Comparison of ENCODE assay signal across 15 mouse cellular contexts in genomic region chr17:8839237-8840011, GRCm38 (mm10).
DNase-seq lines count a peak whose midpoint lies in the region; ATAC-seq and TF ChIP-seq lines count a peak whose summit lies in the region.
"Had no signal": no experiment of that assay in that cellular context is flagged by ENCODE, and none has a peak within 500 bp of the region (broad histone marks: within the 10 kb centered on the region; RNA-seq: fewer than 3 reads in every experiment).

No protein-coding gene starts in this region.

- TF ChIP-seq CTCF in kidney, adult 2 months (conservative IDR thresholded peaks at IDR 0.05; ENCODE audit: insufficient read depth, insufficient read length, low read depth, low read length) = no peak

- peak; percentile 46; the same call in 1 of the 2 replicates for ATAC-seq in midbrain, embryonic 15.5 days (replicated peaks)
- ATAC-seq in midbrain, embryonic 11.5 days (ENCODE audit: low FRiP score) = no peak
- ATAC-seq: forebrain, embryonic 15.5 days had no signal

- DNase-seq in cerebellum, postnatal 10 days = peak; percentile 52 to 58
- DNase-seq in cerebellum, adult 11 months = no peak
- peak; percentile 40 for DNase-seq in kidney, adult 2 months
- DNase-seq in kidney, adult 18-20 months = no peak
- no peak for DNase-seq in midbrain, embryonic 11.5 days (ENCODE audit: low spot score, missing footprints)
- DNase-seq in layer of hippocampus, postnatal 36 days = no peak
- DNase-seq in frontal cortex, postnatal 14 days (ENCODE audit: low spot score in 2 of 2) = no peak
- DNase-seq: gastrocnemius, adult 2 months; lung, postnatal 10 days; thymus, postnatal 14 days had no signal

- H3K9me3 ChIP-seq in midbrain, embryonic 15.5 days = no peaks in the 10 kb centered on the region
- H3K9me3 ChIP-seq in midbrain, embryonic 11.5 days (ENCODE audit: control insufficient read depth, low read length) = no peaks in the 10 kb centered on the region
- H3K9me3 ChIP-seq: forebrain, embryonic 15.5 days; midbrain, embryonic 12.5 days; neural tube, embryonic 13.5 days; stomach, embryonic 15.5 days had no signal

- no peaks in the 10 kb centered on the region for H3K4me1 ChIP-seq in kidney, adult 2 months (ENCODE audit: control insufficient read depth, insufficient read depth, low read length)
- peaks cover 42% of the 10 kb centered on the region for H3K4me1 ChIP-seq in midbrain, embryonic 15.5 days
- H3K4me1 ChIP-seq in midbrain, embryonic 11.5 days (ENCODE audit: control insufficient read depth, insufficient read depth, low read length) = peaks cover 3% of the 10 kb centered on the region; the same call in 1 of the 2 replicates

- H3K27me3 ChIP-seq in kidney, adult 2 months (replicated peaks; ENCODE audit: control insufficient read depth, insufficient read depth, low read length) = no peaks in the 10 kb centered on the region
- H3K27me3 ChIP-seq in midbrain, embryonic 15.5 days (replicated peaks) = no peaks in the 10 kb centered on the region
- H3K27me3 ChIP-seq in midbrain, embryonic 11.5 days (ENCODE audit: control insufficient read depth, insufficient read depth, low read length) = no peaks in the 10 kb centered on the region
- H3K27me3 ChIP-seq: forebrain, embryonic 15.5 days; midbrain, embryonic 12.5 days; neural tube, embryonic 13.5 days; stomach, embryonic 15.5 days had no signal

- H3K4me2 ChIP-seq in midbrain, embryonic 15.5 days = no peak overlapping the region
- no peak overlapping the region for H3K4me2 ChIP-seq in midbrain, embryonic 11.5 days
- H3K4me2 ChIP-seq: forebrain, embryonic 15.5 days; midbrain, embryonic 12.5 days; neural tube, embryonic 13.5 days; stomach, embryonic 15.5 days had no signal

- WGBS in kidney, adult 2 months = 55% methylated on average over 10 of the region's 10 CpGs
- WGBS in midbrain, embryonic 15.5 days = 73% methylated on average over 10 of the region's 10 CpGs
- 74% methylated on average over 10 of the region's 10 CpGs for WGBS in midbrain, embryonic 11.5 days

- no peak overlapping the region for H3K27ac ChIP-seq in kidney, adult 2 months (ENCODE audit: insufficient read depth, low read depth, low read length)
- H3K27ac ChIP-seq in midbrain, embryonic 15.5 days = 0 out of 2 replicates have a peak overlapping the region, but pooled peaks have one; percentile 25
- H3K27ac ChIP-seq in midbrain, embryonic 11.5 days (ENCODE audit: low read depth, low read length) = no peak overlapping the region
- H3K27ac ChIP-seq: forebrain, embryonic 15.5 days; gastrocnemius, adult 2 months; midbrain, embryonic 12.5 days; neural tube, embryonic 13.5 days; stomach, embryonic 15.5 days had no signal

- H3K9ac ChIP-seq in midbrain, embryonic 15.5 days = no peak overlapping the region
- no peak overlapping the region for H3K9ac ChIP-seq in midbrain, embryonic 11.5 days (ENCODE audit: low read length)
- H3K9ac ChIP-seq: forebrain, embryonic 15.5 days; midbrain, embryonic 12.5 days; neural tube, embryonic 13.5 days; stomach, embryonic 15.5 days had no signal

- TF ChIP-seq POLR2A in kidney, adult 2 months (IDR thresholded peaks at IDR 0.05; ENCODE audit: low read depth, low read length) = no peak

- H3K36me3 ChIP-seq in kidney, adult 2 months (ENCODE audit: control insufficient read depth, insufficient read depth, low read length) = no peaks in the 10 kb centered on the region
- H3K36me3 ChIP-seq in midbrain, embryonic 15.5 days (replicated peaks) = no peaks in the 10 kb centered on the region
- H3K36me3 ChIP-seq in midbrain, embryonic 11.5 days (ENCODE audit: control insufficient read depth, insufficient read depth, low read length) = no peaks in the 10 kb centered on the region
- H3K36me3 ChIP-seq: forebrain, embryonic 15.5 days; midbrain, embryonic 12.5 days; neural tube, embryonic 13.5 days; stomach, embryonic 15.5 days had no signal

- no peak overlapping the region for H3K4me3 ChIP-seq in kidney, adult 2 months (ENCODE audit: insufficient read depth, low read depth, low read length)
- no peak overlapping the region for H3K4me3 ChIP-seq in midbrain, embryonic 15.5 days
- no peak overlapping the region for H3K4me3 ChIP-seq in midbrain, embryonic 11.5 days (ENCODE audit: low read depth, low read length)
- H3K4me3 ChIP-seq: forebrain, embryonic 15.5 days; gastrocnemius, adult 2 months; midbrain, embryonic 12.5 days; neural tube, embryonic 13.5 days; stomach, embryonic 15.5 days had no signal

Comparison
In these comparisons a context has a peak if more than half of its experiments do, and no peak if none do; other contexts are left out.
1. DNase-seq: peak in cerebellum, postnatal 10 days (2 of 2) and kidney, adult 2 months (single experiment); none in cerebellum, adult 11 months (single experiment), kidney, adult 18-20 months (single experiment), midbrain, embryonic 11.5 days (single experiment), layer of hippocampus, postnatal 36 days (0 of 2) and frontal cortex, postnatal 14 days (0 of 2).